Mouse (Mus musculus) small intestine, adult 2 months (tissue): ENCODE results near the gene Hoxa3.

Source experiments
- CTCF ChIP-seq: fragments of 200-500 bp; IDR thresholded peaks from 2 replicates; pipeline ENCODE4 v1.5.1; 2012; ENCODE audit warnings: low read depth, mild to moderate bottlenecking, control low read depth, inconsistent platforms, low read length, moderate library complexity, mixed read lengths; ENCODE audit not compliant: insufficient replicate concordance, insufficient read length; ENCODE audit errors: extremely low read depth
- POLR2A ChIP-seq: fragments of 200-500 bp; IDR thresholded peaks from 2 replicates; pipeline ENCODE4 v1.6.1; 2012; ENCODE audit warnings: low read depth, mild to moderate bottlenecking, control low read depth, inconsistent platforms, low read length, moderate library complexity

DNA sequence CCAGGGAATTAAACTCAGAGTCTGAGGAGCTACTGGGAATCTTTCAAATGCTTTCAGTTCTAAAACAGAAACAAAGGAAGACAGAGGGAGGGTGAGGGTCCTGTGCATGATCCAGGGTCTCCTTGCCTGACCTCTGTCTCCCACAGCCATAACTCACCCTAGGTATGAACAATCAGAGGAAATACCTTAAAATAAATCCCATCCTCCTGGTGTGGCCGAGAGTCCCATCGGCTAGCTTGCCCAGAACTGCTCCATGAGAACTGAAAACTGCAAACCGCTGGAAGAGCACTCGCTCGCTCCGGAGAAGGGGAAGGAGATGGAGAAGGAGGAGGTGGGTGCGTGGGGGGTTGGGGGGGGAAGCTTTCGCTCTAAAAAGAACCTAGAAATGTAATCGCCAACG is 33.4 kb downstream of the Hoxa3 start:
- TF ChIP-seq CTCF: no peak
- TF ChIP-seq POLR2A: no peak
